Mouse (Mus musculus): ENCODE measurements around the gene Gm12258. TPM values are rescaled to one million over a fixed set of nuclear protein-coding genes. Genes with fewer than 3 reads are reported as not detected.

Gene Gm12258
- 0.03 TPM in 1 of 2 replicates, not detected in the other for polyA plus RNA-seq (2012)

GRCm38 (mm10) chr11:58846919-58847461 lies at the start of gene Gm12258:
Gene Gm12258 (plus strand): TSS chr11:58847158.

GRCm38 (mm10) chr11:58801558-58802228 lies 45.3 kb upstream of the Gm12258 start, which contains the start of gene Fam183b:
Gene Fam183b (minus strand): TSS chr11:58801960.

GRCm38 (mm10) chr11:58814700-58815099 lies 32.3 kb upstream of the Gm12258 start, which contains the start of gene Olfr313:
Gene Olfr313 (plus strand): TSS chr11:58815000.

GRCm38 (mm10) chr11:58828937-58829336 lies 18.0 kb upstream of the Gm12258 start, which contains the start of gene Olfr312:
Gene Olfr312 (plus strand): TSS chr11:58829237.

GRCm38 (mm10) chr11:58838951-58839350 lies 8.0 kb upstream of the Gm12258 start, which contains the start of gene Olfr311:
Gene Olfr311 (plus strand): TSS chr11:58839251.

GRCm38 (mm10) chr11:58867039-58867953 lies 20.3 kb downstream of the Gm12258 start, which contains the start of gene 2810021J22Rik:
Gene 2810021J22Rik (plus strand): TSS chr11:58867216.

GRCm38 (mm10) chr11:58903511-58904409 lies 56.8 kb downstream of the Gm12258 start, which contains the start of gene Zfp39:
Gene Zfp39 (minus strand): TSS chr11:58904225.

Other genes with a start within 250 kb of the Gm12258 start
- not detected in 2 replicates for gene 2210407C18Rik, start 231.1 kb upstream of the Gm12258 start, polyA plus RNA-seq (2012)
- not detected in 2 replicates for gene Olfr323, start 216.7 kb upstream of the Gm12258 start, polyA plus RNA-seq (2012)
- gene Trim58, start 206.7 kb upstream of the Gm12258 start, polyA plus RNA-seq (2012) = 5.2 and 7.9 TPM in 2 replicates
- 0.14 TPM in 1 of 2 replicates, not detected in the other for gene Olfr322, start 188.4 kb upstream of the Gm12258 start, polyA plus RNA-seq (2012)
- not detected in 2 replicates for gene Olfr320, start 166.1 kb upstream of the Gm12258 start, polyA plus RNA-seq (2012)
- not detected in 2 replicates for gene Olfr319, start 148.0 kb upstream of the Gm12258 start, polyA plus RNA-seq (2012)
- gene Olfr318, start 123.1 kb upstream of the Gm12258 start, polyA plus RNA-seq (2012) = 0.05 and 0.06 TPM in 2 replicates
- gene Olfr317, start 107.9 kb upstream of the Gm12258 start, polyA plus RNA-seq (2012) = not detected in 2 replicates
- not detected in 2 replicates for gene Olfr316, start 94.4 kb upstream of the Gm12258 start, polyA plus RNA-seq (2012)
- gene Olfr315, start 74.0 kb upstream of the Gm12258 start, polyA plus RNA-seq (2012) = not detected in 2 replicates
- not detected in 2 replicates for gene Olfr314, start 64.2 kb upstream of the Gm12258 start, polyA plus RNA-seq (2012)
- gene Fam183b, start 45.2 kb upstream of the Gm12258 start, polyA plus RNA-seq (2012) = not detected in 2 replicates
- gene Olfr313, start 32.2 kb upstream of the Gm12258 start, polyA plus RNA-seq (2012) = not detected in 2 replicates
- 0.12 TPM in 1 of 2 replicates, not detected in the other for gene Olfr312, start 17.9 kb upstream of the Gm12258 start, polyA plus RNA-seq (2012)
- not detected in 2 replicates for gene Olfr311, start 7.9 kb upstream of the Gm12258 start, polyA plus RNA-seq (2012)
- 0.07 and 0.31 TPM in 2 replicates for gene 2810021J22Rik, start 20.1 kb downstream of the Gm12258 start, polyA plus RNA-seq (2012)
- gene Zfp39, start 57.1 kb downstream of the Gm12258 start, polyA plus RNA-seq (2012) = 1.3 and 1.4 TPM in 2 replicates
- 3.1 and 3.4 TPM in 2 replicates for gene Btnl10, start 70.8 kb downstream of the Gm12258 start, polyA plus RNA-seq (2012)
- 297 and 316 TPM in 2 replicates for gene Rnf187, start 91.8 kb downstream of the Gm12258 start, polyA plus RNA-seq (2012)
- 4.6 and 7.4 TPM in 2 replicates for gene Hist3h2ba, start 101.8 kb downstream of the Gm12258 start, polyA plus RNA-seq (2012)
- 33.2 and 37.5 TPM in 2 replicates for gene Hist3h2a, start 107.5 kb downstream of the Gm12258 start, polyA plus RNA-seq (2012)
- gene Trim17, start 107.5 kb downstream of the Gm12258 start, polyA plus RNA-seq (2012) = 0.24 and 0.28 TPM in 2 replicates
- gene Trim11, start 130.9 kb downstream of the Gm12258 start, polyA plus RNA-seq (2012) = 55.3 and 59.9 TPM in 2 replicates